Mouse (Mus musculus) E14TG2a.4 (cell line): ENCODE results near the gene Nt5dc3.

Source experiments
- H3K27me3 ChIP-seq: 2 replicates; pipeline ENCODE4 v1.6.1; 2014; ENCODE audit warnings: low read length, control low read depth; ENCODE audit not compliant: insufficient read depth
- H3K36me3 ChIP-seq: 2 replicates; pipeline ENCODE4 v1.6.1; 2014; ENCODE audit warnings: low read length, control low read depth; ENCODE audit not compliant: insufficient read depth
- H3K4me1 ChIP-seq: replicated peaks from 2 replicates; pipeline ENCODE4 v1.6.1; 2014; ENCODE audit warnings: low read depth, low read length, control low read depth
- H3K4me3 ChIP-seq: replicated peaks from 2 replicates; pipeline ENCODE4 v1.5.1; 2014; ENCODE audit warnings: mild to moderate bottlenecking, low read length
- H3K9me3 ChIP-seq: 2 replicates; pipeline ENCODE4 v1.6.1; 2014; ENCODE audit warnings: low read length, control low read depth
- CTCF ChIP-seq: conservative IDR thresholded peaks from 2 replicates; pipeline ENCODE4 v1.5.1; 2014; ENCODE audit warnings: low read length
- NANOG ChIP-seq: IDR thresholded peaks from 2 replicates; pipeline ENCODE4 v1.6.1; 2014; ENCODE audit warnings: borderline replicate concordance, low read length, mixed read lengths
- POU5F1 ChIP-seq: IDR thresholded peaks from 2 replicates; pipeline ENCODE4 v1.6.1; 2014; ENCODE audit warnings: low read length, borderline replicate concordance

Gene Nt5dc3

GRCm38 (mm10) chr10:86836784-86837183, 58.0 kb downstream of the Nt5dc3 start:
- Histone ChIP-seq H3K4me1 (peaks cover 25% of the 10 kb centered on the region), H3K4me3 (no peak overlapping the region), H3K27me3 (no peaks in the 10 kb centered on the region), H3K36me3 (peaks cover 54% of the 10 kb centered on the region), H3K9me3 (no peaks in the 10 kb centered on the region)
- no peak for TF ChIP-seq NANOG
- no peak for TF ChIP-seq CTCF
- TF ChIP-seq POU5F1 = no peak

- Histone ChIP-seq H3K27me3 (no peaks in the 10 kb centered on the region), H3K9me3 (no peaks in the 10 kb centered on the region), H3K4me3 (no peak overlapping the region), H3K36me3 (peaks cover 34% of the 10 kb centered on the region), H3K4me1 (peaks cover 16% of the 10 kb centered on the region)
- no peak for TF ChIP-seq POU5F1
- no peak for TF ChIP-seq NANOG
- no peak for TF ChIP-seq CTCF
These were observed 60.0 kb downstream of the Nt5dc3 start for GRCm38 (mm10) chr10:86838827-86839226.

- Histone ChIP-seq H3K4me1 (no peaks in the 10 kb centered on the region), H3K9me3 (no peaks in the 10 kb centered on the region), H3K27me3 (no peaks in the 10 kb centered on the region), H3K36me3 (peaks cover 4% of the 10 kb centered on the region), H3K4me3 (no peak overlapping the region)
- TF ChIP-seq CTCF = no peak
- TF ChIP-seq POU5F1 = no peak
- no peak for TF ChIP-seq NANOG
These were observed 63.9 kb downstream of the Nt5dc3 start for GRCm38 (mm10) chr10:86842659-86843058.

GRCm38 (mm10) chr10:86846926-86847467, 68.2 kb downstream of the Nt5dc3 start:
- no peak for TF ChIP-seq POU5F1
- peaks cover 12% of the 10 kb centered on the region for H3K9me3 ChIP-seq
- no peaks in the 10 kb centered on the region for H3K36me3 ChIP-seq
- H3K27me3 ChIP-seq = no peaks in the 10 kb centered on the region
- H3K4me3 ChIP-seq = no peak overlapping the region
- no peaks in the 10 kb centered on the region for H3K4me1 ChIP-seq

GRCm38 (mm10) chr10:86849087-86849486, 70.3 kb downstream of the Nt5dc3 start:
- Histone ChIP-seq H3K36me3 (no peaks in the 10 kb centered on the region), H3K4me1 (no peaks in the 10 kb centered on the region), H3K27me3 (no peaks in the 10 kb centered on the region), H3K9me3 (peaks cover 12% of the 10 kb centered on the region), H3K4me3 (no peak overlapping the region)
- no peak for TF ChIP-seq POU5F1
- no peak for TF ChIP-seq NANOG
- TF ChIP-seq CTCF = no peak

GRCm38 (mm10) chr10:86849508-86849907, 70.7 kb downstream of the Nt5dc3 start:
- H3K9me3 ChIP-seq = peaks cover 12% of the 10 kb centered on the region
- TF ChIP-seq POU5F1 (no peak), CTCF (no peak), NANOG (no peak)
- H3K27me3 ChIP-seq = no peaks in the 10 kb centered on the region
- H3K4me1 ChIP-seq = no peaks in the 10 kb centered on the region
- no peak overlapping the region for H3K4me3 ChIP-seq
- H3K36me3 ChIP-seq = no peaks in the 10 kb centered on the region

GRCm38 (mm10) chr10:86852160-86852559, 73.4 kb downstream of the Nt5dc3 start:
- Histone ChIP-seq H3K36me3 (no peaks in the 10 kb centered on the region), H3K27me3 (no peaks in the 10 kb centered on the region), H3K4me1 (no peaks in the 10 kb centered on the region), H3K9me3 (peaks cover 12% of the 10 kb centered on the region), H3K4me3 (no peak overlapping the region)
- TF ChIP-seq POU5F1 = no peak
- no peak for TF ChIP-seq NANOG
- TF ChIP-seq CTCF = no peak

- H3K9me3 ChIP-seq = peaks cover 12% of the 10 kb centered on the region
- no peaks in the 10 kb centered on the region for H3K4me1 ChIP-seq
- H3K36me3 ChIP-seq = no peaks in the 10 kb centered on the region
- TF ChIP-seq NANOG (no peak), POU5F1 (no peak), CTCF (no peak)
- H3K27me3 ChIP-seq = no peaks in the 10 kb centered on the region
- H3K4me3 ChIP-seq = no peak overlapping the region
These were observed 74.6 kb downstream of the Nt5dc3 start for GRCm38 (mm10) chr10:86853433-86853832.

GRCm38 (mm10) chr10:86860396-86860795, 81.6 kb downstream of the Nt5dc3 start:
- no peak for TF ChIP-seq CTCF
- TF ChIP-seq POU5F1 = no peak
- no peak for TF ChIP-seq NANOG
- Histone ChIP-seq H3K4me3 (no peak overlapping the region), H3K4me1 (no peaks in the 10 kb centered on the region), H3K36me3 (no peaks in the 10 kb centered on the region), H3K27me3 (no peaks in the 10 kb centered on the region), H3K9me3 (no peaks in the 10 kb centered on the region)

- no peaks in the 10 kb centered on the region for H3K4me1 ChIP-seq
- H3K9me3 ChIP-seq = no peaks in the 10 kb centered on the region
- H3K4me3 ChIP-seq = no peak overlapping the region
- H3K36me3 ChIP-seq = no peaks in the 10 kb centered on the region
- no peaks in the 10 kb centered on the region for H3K27me3 ChIP-seq
- no peak for TF ChIP-seq NANOG
- no peak for TF ChIP-seq POU5F1
- no peak for TF ChIP-seq CTCF
These were observed 83.7 kb downstream of the Nt5dc3 start for GRCm38 (mm10) chr10:86862496-86862895.
